Mouse (Mus musculus) heart, embryonic 15.5 days (tissue): ENCODE measurements around the gene Col18a1. TPM values are rescaled to one million over a fixed set of nuclear protein-coding genes. Genes with fewer than 3 reads are reported as not detected.

Experiments
- ATAC-seq: fragments of 200-750 bp; cut with Nextera tagmentation; replicated peaks from 2 replicates; pipeline ENCODE4 v1.8.0; 2017; ENCODE audit warnings: low read depth, moderate TSS enrichment; ENCODE audit not compliant: insufficient number of reproducible peaks, insufficient read depth, low FRiP score
- H3K27ac ChIP-seq: fragments of 300-500 bp; sonication (generic); 2 replicates; pipeline ENCODE4 v1.5.1; 2015; ENCODE audit warnings: mild to moderate bottlenecking, inconsistent platforms
- H3K27me3 ChIP-seq: fragments of 300-500 bp; sonication (generic); 2 replicates; pipeline ENCODE4 v1.6.1; 2015; ENCODE audit warnings: inconsistent platforms
- H3K36me3 ChIP-seq: fragments of 300-500 bp; sonication (generic); 2 replicates; pipeline ENCODE4 v1.6.1; 2015; ENCODE audit warnings: mild to moderate bottlenecking, inconsistent platforms
- H3K4me1 ChIP-seq: fragments of 300-500 bp; sonication (generic); replicated peaks from 2 replicates; pipeline ENCODE4 v1.6.1; 2015; ENCODE audit warnings: inconsistent platforms
- H3K4me2 ChIP-seq: fragments of 300-500 bp; sonication (generic); 2 replicates; pipeline ENCODE4 v1.6.1; 2015; ENCODE audit warnings: inconsistent platforms, mild to moderate bottlenecking, moderate library complexity
- H3K4me3 ChIP-seq: fragments of 300-500 bp; sonication (generic); 2 replicates; pipeline ENCODE4 v1.5.1; 2015; ENCODE audit warnings: mild to moderate bottlenecking, inconsistent platforms
- H3K9ac ChIP-seq: fragments of 300-500 bp; sonication (generic); 2 replicates; pipeline ENCODE4 v1.6.1; 2015; ENCODE audit warnings: mild to moderate bottlenecking, inconsistent platforms
- H3K9me3 ChIP-seq: fragments of 300-500 bp; sonication (generic); replicated peaks from 2 replicates; pipeline ENCODE4 v1.6.1; 2016; ENCODE audit warnings: inconsistent platforms
- WGBS: fragments of 180-500 bp; shearing (Covaris S2); methylation state at CpG from one replicate; pipeline ENCODE4 v1.1.7; 2015; ENCODE audit warnings: mixed read lengths; 5-methylcytosine and 5-hydroxymethylcytosine counted together
- polyA plus RNA-seq: library from polyadenylated mRNA; unstranded; fragments of >200 nt; fragmentation: Nextera tagmentation; extraction: Ambion mirVana; gene quantifications from 2 replicates; pipeline ENCODE4 v1.2.1, GENCODE M21; 2015

The Col18a1 gene
- polyA plus RNA-seq, 1 experiment from 2014 or later: 108 TPM

DNA sequence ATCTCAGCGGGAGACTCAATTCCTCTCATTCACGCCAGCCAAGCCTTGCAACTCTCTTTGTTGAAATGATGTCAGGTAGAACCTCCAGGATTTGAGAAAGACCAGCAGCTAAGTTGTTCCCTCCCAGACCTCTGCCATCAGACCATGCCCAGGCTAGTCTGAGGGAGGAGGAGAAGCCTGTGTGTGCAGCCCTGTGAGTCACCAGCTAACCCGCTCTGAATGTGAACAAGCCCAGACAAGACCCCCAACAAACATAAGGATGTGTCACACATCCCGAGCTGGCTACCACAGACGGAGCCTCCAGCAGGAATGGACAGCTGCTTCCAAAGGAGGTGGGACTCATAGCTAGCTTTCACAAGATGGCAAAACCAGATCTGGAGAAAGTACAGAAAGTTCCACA lies 35.6 kb upstream of the Col18a1 start:
- H3K9me3 ChIP-seq: no peaks in the 10 kb centered on the region
- no peak overlapping the region for H3K4me3 ChIP-seq
- no peak overlapping the region for H3K4me2 ChIP-seq
- no peak for ATAC-seq
- H3K4me1 ChIP-seq: peaks cover 4% of the 10 kb centered on the region
- no peak overlapping the region for H3K9ac ChIP-seq
- H3K36me3 ChIP-seq: no peaks in the 10 kb centered on the region
- no peaks in the 10 kb centered on the region for H3K27me3 ChIP-seq
- H3K27ac ChIP-seq: no peak overlapping the region
- WGBS: 52% methylated on average over 5 of the region's 5 CpGs

- Histone ChIP-seq H3K4me1 (0 out of 2 replicates have a peak, but pooled peaks cover 2% of the 10 kb centered on the region), H3K9ac (no peak overlapping the region), H3K27ac (no peak overlapping the region), H3K4me2 (no peak overlapping the region), H3K9me3 (no peaks in the 10 kb centered on the region), H3K36me3 (no peaks in the 10 kb centered on the region), H3K4me3 (no peak overlapping the region), H3K27me3 (no peaks in the 10 kb centered on the region)
- WGBS: 76% methylated on average over 9 of the region's 9 CpGs
- no peak for ATAC-seq
Measured at GRCm38 (mm10) chr10:77200295-77200694, 33.9 kb upstream of the Col18a1 start.

DNA sequence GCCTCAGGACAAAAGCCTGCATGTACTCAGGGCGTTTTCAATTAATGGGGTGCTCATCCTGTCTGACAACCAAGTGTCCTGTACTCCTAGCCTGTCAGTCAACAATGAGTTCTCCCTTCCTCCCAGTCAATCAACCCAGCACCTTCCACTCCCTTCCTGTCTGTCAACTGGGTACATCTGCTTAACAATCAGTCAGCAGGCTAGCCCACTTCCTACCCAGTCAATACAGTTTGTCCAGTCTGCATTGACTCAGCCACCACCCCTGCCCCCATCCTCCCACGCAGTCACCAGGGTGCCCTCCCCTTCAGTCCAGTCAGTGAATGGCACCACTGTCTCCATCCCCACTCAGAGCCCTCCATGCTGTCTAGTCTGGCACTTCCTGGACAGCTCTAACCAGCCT lies 32.9 kb upstream of the Col18a1 start:
- no peak for ATAC-seq
- Histone ChIP-seq H3K9ac (no peak overlapping the region), H3K27me3 (no peaks in the 10 kb centered on the region), H3K4me1 (0 out of 2 replicates have a peak, but pooled peaks cover 2% of the 10 kb centered on the region), H3K36me3 (no peaks in the 10 kb centered on the region), H3K27ac (no peak overlapping the region), H3K4me2 (no peak overlapping the region), H3K4me3 (no peak overlapping the region), H3K9me3 (no peaks in the 10 kb centered on the region)
- WGBS: 63% methylated on average over 2 of the region's 2 CpGs

DNA sequence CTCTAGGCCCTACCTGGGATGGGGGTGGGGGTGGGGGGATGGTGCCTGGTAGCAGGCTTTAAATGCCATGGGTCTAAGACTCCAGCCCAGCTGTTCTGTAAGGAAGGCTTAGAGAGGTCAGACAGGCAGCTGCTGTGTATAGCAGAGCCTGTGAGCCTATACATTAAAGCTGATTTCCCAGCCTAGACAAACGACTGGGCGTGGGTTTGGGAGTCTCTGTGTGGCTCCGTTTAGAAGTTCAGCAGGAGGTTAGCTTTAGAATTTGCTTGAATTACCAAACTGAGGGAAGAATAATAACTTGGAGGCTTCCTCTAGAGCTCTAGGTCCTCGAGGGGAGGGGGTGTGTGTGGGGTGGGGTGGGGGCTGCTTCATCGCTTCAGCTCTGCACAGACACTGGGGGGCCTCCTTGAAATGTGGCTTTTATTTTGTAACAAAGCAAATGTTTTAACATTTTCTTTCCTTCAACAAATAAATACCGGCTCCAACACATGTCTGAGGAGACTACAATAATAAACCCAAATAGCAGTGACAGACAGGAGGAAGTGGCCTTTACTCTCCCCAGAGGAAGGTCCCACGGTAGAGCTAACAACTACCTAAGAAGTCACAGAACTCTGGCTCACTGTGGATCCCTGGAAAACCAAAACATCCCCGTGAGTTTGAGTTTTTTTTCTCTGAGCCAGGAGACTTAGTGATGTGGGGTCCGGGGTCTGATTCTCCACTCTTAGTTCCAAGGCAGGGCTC lies 31.3 kb upstream of the Col18a1 start:
- no peak overlapping the region for H3K4me2 ChIP-seq
- H3K36me3 ChIP-seq: no peaks in the 10 kb centered on the region
- no peak overlapping the region for H3K9ac ChIP-seq
- 0 out of 2 replicates have a peak, but pooled peaks cover 2% of the 10 kb centered on the region for H3K4me1 ChIP-seq
- H3K4me3 ChIP-seq: no peak overlapping the region
- H3K9me3 ChIP-seq: no peaks in the 10 kb centered on the region
- no peak for ATAC-seq
- peak overlapping the region; percentile 24; the same call in 1 of the 2 replicates for H3K27ac ChIP-seq
- WGBS: 41% methylated on average over 9 of the region's 9 CpGs
- no peaks in the 10 kb centered on the region for H3K27me3 ChIP-seq

DNA sequence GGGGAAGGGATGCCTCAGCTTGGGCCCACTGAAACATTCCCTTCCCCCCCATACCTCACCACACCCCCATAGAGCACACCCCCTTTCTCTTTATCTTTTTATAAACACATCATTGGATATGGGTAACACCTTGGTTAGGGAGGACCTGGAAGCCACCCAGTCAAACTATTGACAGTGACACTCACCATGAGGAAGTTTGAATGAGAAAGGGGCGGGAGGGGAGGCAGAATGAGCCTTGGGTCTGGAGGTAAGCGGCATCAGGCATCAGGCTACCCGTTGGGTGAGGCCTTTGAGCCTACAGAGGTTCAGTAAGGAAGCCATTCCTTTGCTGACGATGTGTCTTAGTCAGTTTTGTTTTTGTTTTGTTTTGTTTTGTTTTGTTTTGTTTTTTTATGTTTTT lies 30.3 kb upstream of the Col18a1 start:
- no peak overlapping the region for H3K4me3 ChIP-seq
- H3K9ac ChIP-seq: no peak overlapping the region
- no peak overlapping the region for H3K4me2 ChIP-seq
- WGBS: 73% methylated on average over 4 of the region's 4 CpGs
- H3K27me3 ChIP-seq: no peaks in the 10 kb centered on the region
- H3K27ac ChIP-seq: no peak overlapping the region
- H3K36me3 ChIP-seq: no peaks in the 10 kb centered on the region
- ATAC-seq: no peak
- H3K9me3 ChIP-seq: no peaks in the 10 kb centered on the region
- H3K4me1 ChIP-seq: no peaks in the 10 kb centered on the region

- Histone ChIP-seq H3K27me3 (no peaks in the 10 kb centered on the region), H3K9ac (no peak overlapping the region), H3K4me2 (no peak overlapping the region), H3K27ac (no peak overlapping the region), H3K9me3 (no peaks in the 10 kb centered on the region), H3K36me3 (no peaks in the 10 kb centered on the region), H3K4me3 (no peak overlapping the region), H3K4me1 (peaks cover under 1% of the 10 kb centered on the region)
- 82% methylated on average over 3 of the region's 3 CpGs for WGBS
- ATAC-seq: no peak
Measured at GRCm38 (mm10) chr10:77196115-77196514, 29.8 kb upstream of the Col18a1 start.

- H3K9ac ChIP-seq: no peak overlapping the region
- H3K4me2 ChIP-seq: no peak overlapping the region
- ATAC-seq: no peak
Measured at GRCm38 (mm10) chr10:77193495-77193894, 27.1 kb upstream of the Col18a1 start.

DNA sequence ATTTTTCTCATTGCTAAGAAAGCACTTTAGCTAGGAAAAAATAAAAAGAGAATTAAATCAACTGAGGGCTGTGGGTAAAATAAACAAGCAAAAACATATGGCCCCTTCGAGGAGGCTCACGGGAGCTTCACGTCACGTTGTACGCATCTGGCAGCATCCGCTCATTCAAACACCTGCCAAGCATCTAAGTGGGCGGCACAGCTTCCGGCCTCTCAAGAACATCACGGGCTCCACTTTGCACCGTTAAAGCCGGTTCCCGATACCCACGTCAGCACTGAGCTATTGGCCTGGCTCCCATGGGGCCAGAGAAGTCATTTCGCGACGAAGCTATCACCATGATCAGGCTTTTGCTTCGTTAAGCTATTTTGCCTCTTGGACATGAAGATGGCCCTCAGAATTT lies 26.4 kb upstream of the Col18a1 start:
- no peak overlapping the region for H3K4me3 ChIP-seq
- H3K4me1 ChIP-seq: peaks cover 29% of the 10 kb centered on the region
- WGBS: 71% methylated on average over 17 of the region's 17 CpGs
- H3K27ac ChIP-seq: no peak overlapping the region
- no peak overlapping the region for H3K9ac ChIP-seq
- no peak overlapping the region for H3K4me2 ChIP-seq
- H3K36me3 ChIP-seq: no peaks in the 10 kb centered on the region
- H3K27me3 ChIP-seq: no peaks in the 10 kb centered on the region
- H3K9me3 ChIP-seq: no peaks in the 10 kb centered on the region
- ATAC-seq: no peak

More at GRCm38 (mm10) chr10:77193495-77193894, 27.1 kb upstream of the Col18a1 start:
- no peaks in the 10 kb centered on the region for H3K36me3 ChIP-seq
- H3K4me3 ChIP-seq: no peak overlapping the region
- no peaks in the 10 kb centered on the region for H3K9me3 ChIP-seq
- peaks cover 21% of the 10 kb centered on the region for H3K4me1 ChIP-seq
- no peaks in the 10 kb centered on the region for H3K27me3 ChIP-seq
- no peak overlapping the region for H3K27ac ChIP-seq

GRCm38 (mm10) chr10:77190967-77191915 lies 24.9 kb upstream of the Col18a1 start:
- no peaks in the 10 kb centered on the region for H3K27me3 ChIP-seq
- no peak overlapping the region for H3K9ac ChIP-seq
- no peak overlapping the region for H3K4me2 ChIP-seq
- no peak overlapping the region for H3K4me3 ChIP-seq
- H3K27ac ChIP-seq: no peak overlapping the region
- H3K4me1 ChIP-seq: peaks cover 39% of the 10 kb centered on the region
- WGBS: 38% methylated on average over 10 of the region's 10 CpGs
- H3K9me3 ChIP-seq: no peaks in the 10 kb centered on the region
- ATAC-seq: no peak
- no peaks in the 10 kb centered on the region for H3K36me3 ChIP-seq

- peak; percentile 81 for ATAC-seq
- H3K4me1 ChIP-seq: peaks cover 39% of the 10 kb centered on the region
- no peaks in the 10 kb centered on the region for H3K27me3 ChIP-seq
- 13% methylated on average over 7 of the region's 7 CpGs for WGBS
- no peak overlapping the region for H3K9ac ChIP-seq
- H3K27ac ChIP-seq: peak overlapping the region; percentile 64
- peak overlapping the region; percentile 13; the same call in 1 of the 2 replicates for H3K4me3 ChIP-seq
- peak overlapping the region; percentile 41 for H3K4me2 ChIP-seq
- no peaks in the 10 kb centered on the region for H3K36me3 ChIP-seq
- no peaks in the 10 kb centered on the region for H3K9me3 ChIP-seq
Measured at GRCm38 (mm10) chr10:77187427-77187826, 21.1 kb upstream of the Col18a1 start.

- H3K27me3 ChIP-seq: no peaks in the 10 kb centered on the region
- H3K4me1 ChIP-seq: peaks cover 11% of the 10 kb centered on the region
- peak; percentile 76 for ATAC-seq
- H3K4me2 ChIP-seq: no peak overlapping the region
- no peaks in the 10 kb centered on the region for H3K9me3 ChIP-seq
- 61% methylated on average over 3 of the region's 3 CpGs for WGBS
- peak overlapping the region; percentile 50 for H3K27ac ChIP-seq
- no peak overlapping the region for H3K4me3 ChIP-seq
- H3K36me3 ChIP-seq: no peaks in the 10 kb centered on the region
- H3K9ac ChIP-seq: no peak overlapping the region
Measured at GRCm38 (mm10) chr10:77182804-77183331, 16.5 kb upstream of the Col18a1 start.
